Mouse (Mus musculus): ENCODE results near the gene Ctps. TPM values are rescaled to one million over a fixed set of nuclear protein-coding genes. Genes with fewer than 3 reads are reported as not detected.
"Not testable (repeated sequence)": the region's sequence is repeated elsewhere in the genome, so short reads cannot be mapped to it uniquely, and the experiment has no call there.

Gene Ctps
- total RNA-seq (2021) = 10 to 100 TPM; 11.3 to 15.1 TPM
- long read RNA-seq, experiment 1, transcript Ctps-201 (19 exons, 2,705 nt) = major isoform, 26 of 28 reads
- long read RNA-seq, experiment 1, partial matches to known transcripts = 1 of 28 reads
- long read RNA-seq, experiment 1, other reads (novel, unspliced or antisense) = 1 of 28 reads
- long read RNA-seq, experiment 2, transcript Ctps-201 (19 exons, 2,705 nt) = major isoform, 28 of 31 reads
- long read RNA-seq, experiment 2, partial matches to known transcripts = 0 of 31 reads
- long read RNA-seq, experiment 2, other reads (novel, unspliced or antisense) = 3 of 31 reads

GRCm38 (mm10) chr4:120569486-120570437 is at the start of gene Ctps:
Gene Ctps, minus strand, starts transcription at chr4:120570276.
- DNase-seq (ENCODE audit: low spot score) = peak; percentile 96

GRCm38 (mm10) chr4:120616199-120617025 is 46.3 kb upstream of the Ctps start:
- no peak for DNase-seq (ENCODE audit: low spot score)

- peak; percentile 33 for DNase-seq (ENCODE audit: low spot score)
Observed at GRCm38 (mm10) chr4:120615528-120616081, 45.5 kb upstream of the Ctps start.

GRCm38 (mm10) chr4:120614644-120615043 is 44.6 kb upstream of the Ctps start:
- DNase-seq (ENCODE audit: low spot score) = no peak

GRCm38 (mm10) chr4:120613691-120614329 is 43.7 kb upstream of the Ctps start:
- peak; percentile 74 for DNase-seq (ENCODE audit: low spot score)

- DNase-seq (ENCODE audit: low spot score) = peak; percentile 32
Observed at GRCm38 (mm10) chr4:120612304-120613080, 42.4 kb upstream of the Ctps start.

- no peak for DNase-seq (ENCODE audit: low spot score)
Observed at GRCm38 (mm10) chr4:120611005-120611404, 40.9 kb upstream of the Ctps start.

GRCm38 (mm10) chr4:120606941-120607340 is 36.9 kb upstream of the Ctps start:
- no peak for DNase-seq (ENCODE audit: low spot score)

GRCm38 (mm10) chr4:120602669-120603068 is 32.6 kb upstream of the Ctps start:
- DNase-seq (ENCODE audit: low spot score) = no peak

- peak; percentile 24 for DNase-seq (ENCODE audit: low spot score)
Observed at GRCm38 (mm10) chr4:120601774-120602173, 31.7 kb upstream of the Ctps start.

- no peak for DNase-seq (ENCODE audit: low spot score)
Observed at GRCm38 (mm10) chr4:120598922-120599321, 28.8 kb upstream of the Ctps start.

GRCm38 (mm10) chr4:120596210-120596609 is 26.1 kb upstream of the Ctps start:
- DNase-seq (ENCODE audit: low spot score) = not testable (repeated sequence)

- DNase-seq (ENCODE audit: low spot score) = no peak
Observed at GRCm38 (mm10) chr4:120590973-120591372, 20.9 kb upstream of the Ctps start.

GRCm38 (mm10) chr4:120589815-120590422 is 19.8 kb upstream of the Ctps start:
- DNase-seq (ENCODE audit: low spot score) = peak; percentile 58

GRCm38 (mm10) chr4:120589070-120589469 is 19.0 kb upstream of the Ctps start:
- DNase-seq (ENCODE audit: low spot score) = no peak

- no peak for DNase-seq (ENCODE audit: low spot score)
Observed at GRCm38 (mm10) chr4:120588445-120588844, 18.4 kb upstream of the Ctps start, which contains the start of gene Gm8439. Gene Gm8439, plus strand, starts transcription at chr4:120588745.

- DNase-seq (ENCODE audit: low spot score) = no peak
Observed at GRCm38 (mm10) chr4:120586986-120587385, 16.9 kb upstream of the Ctps start.

GRCm38 (mm10) chr4:120581711-120582110 is 11.6 kb upstream of the Ctps start:
- no peak for DNase-seq (ENCODE audit: low spot score)

GRCm38 (mm10) chr4:120580894-120581293 is 10.8 kb upstream of the Ctps start:
- no peak for DNase-seq (ENCODE audit: low spot score)

Measured in gastrocnemius, adult 18-20 months (tissue).